Mouse (Mus musculus): ENCODE data around the gene Atp6v0e.
A peak's percentile ranks its signal among the peaks of the same experiment; 100 is the strongest.

The Atp6v0e gene

DNA sequence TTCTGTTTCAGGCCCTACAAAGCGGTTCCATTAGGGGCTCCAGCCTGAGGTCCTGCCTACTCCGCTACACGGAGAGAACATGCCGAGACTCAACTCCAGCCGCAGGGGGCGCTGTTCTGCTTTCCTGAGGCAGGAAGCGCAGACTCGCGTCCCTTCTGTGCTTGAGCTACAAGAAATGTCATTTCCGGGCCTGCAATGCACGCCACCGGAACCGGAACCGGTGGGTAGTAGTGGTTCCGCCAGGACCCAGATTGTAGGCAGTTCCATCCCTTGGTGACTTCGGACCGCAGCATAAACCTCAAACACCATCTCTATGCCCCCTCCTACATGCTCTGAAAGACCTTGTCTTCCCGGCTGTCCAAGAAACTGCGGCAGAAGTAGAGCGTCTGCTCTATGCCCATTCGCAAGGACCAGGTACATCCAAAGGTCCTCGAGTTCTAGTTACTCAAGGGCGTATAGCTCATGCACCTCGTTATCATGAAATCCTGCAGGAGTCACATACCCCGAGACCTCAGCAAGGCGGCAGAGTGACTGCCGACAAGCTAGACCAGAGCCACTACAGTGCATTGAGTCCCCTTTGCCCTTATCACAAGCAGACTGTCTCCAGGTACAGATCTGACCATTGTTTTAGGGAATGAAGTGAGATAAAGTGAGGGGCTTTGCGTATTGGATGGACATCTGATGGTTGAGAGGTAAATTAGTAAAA, at the start of gene Atp6v0e:
Atp6v0e (plus strand) TSS at position 254 of the 706 bp plus-strand sequence.
- peak; percentile 86 for DNase-seq (ENCODE audit: low read depth, low spot score)

DNA sequence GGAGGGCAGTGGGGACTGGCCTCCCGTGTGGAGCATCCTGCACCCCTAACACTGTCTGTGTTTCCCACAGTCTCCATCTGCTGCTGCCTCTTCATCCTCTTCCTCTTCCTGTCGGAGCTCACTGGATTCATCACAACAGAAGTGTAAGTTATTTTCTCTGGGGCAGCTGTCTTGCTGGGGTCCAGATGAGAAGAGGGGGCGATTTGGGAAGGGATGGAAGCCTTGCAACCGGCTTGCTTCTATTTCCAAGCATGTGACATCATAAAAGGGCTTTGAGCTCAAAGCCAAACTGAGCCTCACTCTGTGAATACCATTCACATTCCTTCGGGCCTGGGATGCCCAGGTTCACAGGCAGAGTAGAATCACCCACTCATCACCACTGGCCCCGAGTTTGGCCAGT, 48.7 kb upstream of the Atp6v0e start:
- no peak for DNase-seq (ENCODE audit: low read depth, low spot score)

DNA sequence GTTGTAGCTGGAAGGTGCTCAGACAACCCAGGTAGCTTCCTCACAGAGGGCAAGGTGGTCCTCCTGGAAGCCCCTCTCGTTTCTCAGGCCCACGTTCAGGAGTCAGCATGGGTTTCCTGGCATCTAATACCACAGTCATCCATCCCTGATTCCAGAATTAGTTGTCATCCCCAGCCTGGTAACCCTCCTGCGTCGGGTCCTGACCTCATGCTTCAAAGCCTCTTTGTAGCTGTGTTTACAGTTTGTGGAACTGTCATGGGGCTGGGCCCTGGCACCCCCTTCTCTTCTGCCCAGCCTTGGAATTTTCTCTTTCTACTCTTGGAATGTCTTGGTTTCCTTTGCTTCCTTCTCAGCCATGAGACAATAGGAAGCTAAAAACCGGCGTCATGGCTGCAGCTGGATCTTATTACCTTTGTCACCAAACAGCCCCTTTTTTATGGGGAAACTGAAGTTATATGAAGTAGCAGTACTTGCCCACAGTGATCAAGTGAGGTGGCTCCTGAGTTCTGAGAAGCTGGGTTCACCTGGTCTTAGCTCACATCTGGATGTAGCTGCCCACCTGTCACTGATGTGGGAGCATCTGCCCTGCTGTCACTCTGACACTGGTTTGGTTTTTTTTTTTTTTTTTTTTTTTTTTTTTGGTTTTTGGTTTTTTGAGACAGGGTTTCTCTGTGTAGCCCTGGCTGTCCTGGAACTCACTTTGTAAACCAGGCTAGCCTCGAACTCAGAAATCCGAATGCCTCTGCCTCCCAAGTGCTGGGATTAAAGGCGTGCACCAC, 48.1 kb upstream of the Atp6v0e start:
- no peak for DNase-seq (ENCODE audit: low read depth, low spot score)

DNA sequence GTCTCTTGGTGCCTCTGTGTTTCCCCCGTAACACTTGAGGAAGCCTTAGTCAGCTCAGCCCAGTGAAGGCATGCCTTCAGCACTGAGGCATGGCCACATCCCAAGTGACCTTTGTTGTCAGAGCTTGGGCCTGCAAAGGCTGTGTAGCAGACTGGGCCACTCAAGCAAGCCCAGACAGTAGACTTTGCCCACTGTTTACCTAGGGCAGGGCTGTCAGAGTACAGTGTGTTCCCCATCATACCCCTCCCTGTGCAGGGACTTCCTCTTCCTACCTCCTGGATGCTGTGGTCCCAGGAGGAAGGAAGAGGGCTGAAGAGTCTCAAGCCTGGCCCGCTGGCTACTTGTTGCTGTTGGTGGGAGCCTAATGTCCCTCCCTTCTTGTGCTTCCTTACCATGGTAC, 46.3 kb upstream of the Atp6v0e start:
- no peak for DNase-seq (ENCODE audit: low read depth, low spot score)

DNA sequence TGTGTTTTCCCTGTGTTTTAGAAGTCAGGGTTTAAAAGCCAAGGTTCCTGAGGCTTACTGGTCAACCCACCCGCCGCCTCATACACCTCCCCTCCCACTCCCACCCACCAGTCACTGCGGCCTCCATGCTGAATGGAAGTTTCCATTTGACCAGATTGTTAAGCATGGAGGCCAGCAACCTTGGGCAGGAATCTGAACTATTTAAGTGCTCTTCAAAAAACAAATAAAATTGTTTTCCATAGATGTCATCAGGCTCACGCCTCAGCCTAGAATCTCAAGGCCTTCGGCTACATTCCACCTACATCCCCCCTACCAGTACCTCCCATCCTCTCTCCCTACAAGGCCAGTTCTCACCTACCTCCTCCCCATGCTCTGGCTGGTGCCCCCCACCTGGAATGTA, 44.5 kb upstream of the Atp6v0e start:
- no peak for DNase-seq (ENCODE audit: low read depth, low spot score)

DNA sequence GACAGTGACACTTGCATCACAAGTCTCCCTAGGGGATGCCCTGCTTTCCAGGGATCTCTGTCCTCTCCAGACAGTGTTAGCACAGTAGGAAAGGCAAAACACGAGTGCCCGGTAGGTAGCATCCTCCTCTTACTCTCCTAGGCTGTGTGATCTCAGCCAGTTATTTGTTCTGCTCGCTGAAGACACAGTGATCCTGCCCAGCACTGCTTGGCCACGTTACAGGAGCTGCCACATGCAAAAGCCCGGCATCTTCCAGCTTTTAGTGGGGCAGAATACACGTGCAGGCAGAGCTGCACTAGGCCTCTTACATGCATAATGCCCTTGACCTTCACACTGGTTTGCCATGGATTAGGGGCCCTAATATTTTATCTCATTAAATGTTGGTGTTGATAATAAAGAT, 43.5 kb upstream of the Atp6v0e start:
- DNase-seq (ENCODE audit: low read depth, low spot score), result no peak

DNA sequence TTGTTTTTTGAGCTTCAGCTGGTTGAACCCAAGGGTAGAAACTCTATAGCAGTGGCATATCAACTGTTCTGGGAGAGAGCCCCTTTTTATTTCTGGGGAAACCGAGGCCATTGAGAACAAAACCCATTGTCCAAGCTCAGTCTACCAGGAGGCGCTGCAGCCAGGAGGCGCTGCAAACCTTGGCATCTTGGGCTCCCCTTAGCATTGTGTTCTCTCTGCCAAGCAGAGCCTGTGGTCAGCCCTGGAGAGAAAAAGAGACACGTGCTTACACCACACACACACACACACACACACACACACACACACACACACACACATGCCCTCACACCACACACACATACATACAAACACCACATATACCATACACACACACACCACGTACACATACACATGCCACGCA, 42.7 kb upstream of the Atp6v0e start:
- no peak for DNase-seq (ENCODE audit: low read depth, low spot score)

DNA sequence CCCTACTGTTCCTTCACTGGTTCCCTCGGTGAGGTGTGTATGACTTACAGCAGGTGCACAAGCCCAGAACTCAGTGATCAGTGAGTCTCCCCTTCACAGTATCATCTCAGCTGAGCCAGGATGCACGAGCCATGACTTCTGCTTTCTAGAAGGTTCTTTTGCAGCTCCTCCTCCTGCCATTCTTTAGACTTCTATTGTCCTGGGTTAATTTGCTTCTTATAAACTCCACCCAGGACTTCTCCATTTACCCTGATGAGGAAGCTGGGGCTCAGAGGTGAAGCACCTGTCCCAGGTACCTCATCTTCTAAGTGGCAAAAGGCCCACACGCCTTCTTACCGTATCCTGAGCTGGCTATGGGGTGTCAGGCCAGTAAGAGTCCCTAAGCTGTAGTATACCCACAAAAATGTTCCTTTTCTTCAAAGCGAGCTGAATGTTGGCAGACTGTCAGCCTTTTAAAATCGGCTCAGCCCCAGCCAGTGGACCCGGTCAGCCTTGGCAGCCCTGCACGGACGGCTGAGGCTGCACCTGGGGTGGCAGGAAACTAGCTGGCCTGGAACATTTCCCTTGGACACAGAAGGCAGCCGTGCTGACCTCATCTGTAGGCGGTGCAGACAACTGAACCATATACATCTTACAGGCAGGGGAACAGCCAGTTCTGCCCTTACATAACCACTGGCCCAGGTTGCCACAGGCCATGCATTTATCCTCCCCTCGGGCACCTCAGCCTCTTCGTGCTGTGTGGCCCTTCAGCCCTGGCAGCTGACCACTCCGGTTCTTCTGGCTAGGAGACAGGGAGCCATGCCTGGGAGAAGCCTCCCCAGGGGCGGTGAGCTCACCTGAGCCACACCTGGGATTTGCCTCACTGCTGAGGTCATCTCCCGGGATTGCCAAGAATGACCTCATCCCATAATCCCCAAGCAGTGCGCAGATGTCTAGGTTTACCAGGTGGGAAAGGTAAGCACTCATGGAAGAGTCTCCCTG, 42.0 kb upstream of the Atp6v0e start:
- no peak for DNase-seq (ENCODE audit: low read depth, low spot score)

DNA sequence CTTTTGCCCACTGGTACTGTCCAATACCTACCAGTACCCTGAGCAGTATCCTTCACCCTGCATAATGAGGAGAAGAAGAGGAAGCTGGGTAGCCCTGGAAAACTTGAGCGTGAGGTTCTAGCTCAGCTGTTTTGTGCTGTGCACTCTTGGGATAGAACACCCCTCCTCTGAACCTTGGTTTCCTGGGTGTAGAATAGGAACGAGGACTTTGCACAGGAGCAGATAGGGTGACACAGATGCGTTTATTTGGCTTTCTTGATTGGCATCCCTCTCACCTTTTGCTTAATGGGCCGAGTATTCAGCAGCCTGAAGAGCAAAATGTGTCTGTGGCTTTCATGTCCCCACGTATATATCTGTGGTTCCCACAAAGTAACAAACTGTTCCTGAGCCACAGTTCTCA, 41.1 kb upstream of the Atp6v0e start:
- no peak for DNase-seq (ENCODE audit: low read depth, low spot score)

DNA sequence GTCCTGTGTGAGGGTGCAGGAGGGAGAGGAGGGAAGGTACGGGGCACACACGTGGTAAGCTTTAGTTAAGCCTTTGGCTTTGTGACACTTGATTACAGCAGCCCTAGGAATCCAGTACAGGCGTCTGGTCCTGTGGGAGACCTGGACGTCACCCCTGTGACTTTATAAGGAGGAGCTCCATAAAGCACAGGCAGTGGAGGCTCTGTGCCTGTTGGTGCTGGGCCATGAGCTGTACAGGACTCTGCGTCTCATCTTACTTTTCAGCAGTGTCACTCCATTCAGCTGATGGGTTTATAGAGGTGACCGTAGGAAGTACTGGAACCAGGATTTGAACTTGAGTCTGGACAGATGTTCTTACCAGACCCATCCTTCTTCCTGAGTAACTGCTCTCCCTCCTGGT, 39.0 kb upstream of the Atp6v0e start:
- no peak for DNase-seq (ENCODE audit: low read depth, low spot score)

DNA sequence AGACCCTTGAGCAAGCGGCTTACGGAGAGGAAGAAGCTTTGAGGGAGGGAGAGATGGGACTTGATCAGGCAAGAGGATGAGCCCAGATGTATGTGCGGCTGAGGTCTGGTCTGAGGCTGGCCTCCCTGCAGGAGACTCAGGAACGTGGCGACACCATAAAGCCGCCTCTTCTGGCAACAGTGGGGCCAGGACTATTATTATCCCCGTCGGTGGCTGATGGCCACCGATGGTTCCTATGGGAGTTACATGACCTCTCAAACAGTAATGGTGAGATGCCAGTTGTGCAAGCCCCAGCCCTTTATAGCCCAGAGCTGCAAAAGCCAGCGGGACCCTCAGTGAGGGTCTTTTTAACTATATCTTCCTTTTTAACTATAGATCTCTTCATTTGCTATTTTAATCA, 38.0 kb upstream of the Atp6v0e start:
- no peak for DNase-seq (ENCODE audit: low read depth, low spot score)

DNA sequence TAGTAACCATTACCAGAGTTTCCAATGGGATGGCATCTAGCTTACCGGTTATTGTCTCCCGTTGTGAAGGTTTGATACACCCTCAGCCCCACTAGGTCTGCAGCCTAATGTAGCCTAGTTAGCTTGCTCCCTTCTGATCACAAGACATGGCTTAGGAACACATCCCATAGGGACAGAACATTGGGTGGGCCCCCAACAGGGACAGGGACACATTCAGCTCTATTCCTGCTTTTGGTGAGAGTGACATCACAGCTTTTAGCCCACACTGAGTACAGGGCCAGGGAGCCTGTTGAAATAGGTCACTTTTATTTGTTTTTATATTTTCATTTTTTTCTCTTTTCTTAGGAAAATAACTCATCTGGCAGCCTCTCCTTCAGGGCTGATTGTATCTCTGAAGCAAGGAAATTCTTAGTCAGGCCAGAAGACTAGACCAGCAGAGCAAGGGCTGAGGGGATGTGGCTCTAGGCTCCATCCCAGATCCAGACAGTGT, 37.5 kb upstream of the Atp6v0e start:
- no peak for DNase-seq (ENCODE audit: low read depth, low spot score)

DNA sequence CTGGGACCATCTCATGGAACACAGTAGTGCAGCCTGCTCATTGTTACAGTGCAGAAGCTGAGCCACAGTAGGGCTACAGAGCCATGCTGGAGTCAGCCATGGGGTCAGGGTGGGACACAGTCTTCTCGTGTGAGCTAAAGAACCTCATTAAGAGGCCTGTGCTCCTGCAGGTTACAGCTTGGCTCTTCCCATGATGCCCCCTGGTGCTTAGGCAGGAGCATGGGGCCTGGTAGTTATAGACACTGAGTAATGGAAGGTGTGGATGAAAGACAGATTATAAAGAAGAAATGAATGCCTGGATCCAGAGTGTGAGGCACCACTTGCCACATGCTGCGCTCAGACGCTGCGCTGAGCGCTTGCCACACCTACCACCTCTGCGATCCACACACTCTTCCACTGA, 34.6 kb upstream of the Atp6v0e start:
- no peak for DNase-seq (ENCODE audit: low read depth, low spot score)

DNA sequence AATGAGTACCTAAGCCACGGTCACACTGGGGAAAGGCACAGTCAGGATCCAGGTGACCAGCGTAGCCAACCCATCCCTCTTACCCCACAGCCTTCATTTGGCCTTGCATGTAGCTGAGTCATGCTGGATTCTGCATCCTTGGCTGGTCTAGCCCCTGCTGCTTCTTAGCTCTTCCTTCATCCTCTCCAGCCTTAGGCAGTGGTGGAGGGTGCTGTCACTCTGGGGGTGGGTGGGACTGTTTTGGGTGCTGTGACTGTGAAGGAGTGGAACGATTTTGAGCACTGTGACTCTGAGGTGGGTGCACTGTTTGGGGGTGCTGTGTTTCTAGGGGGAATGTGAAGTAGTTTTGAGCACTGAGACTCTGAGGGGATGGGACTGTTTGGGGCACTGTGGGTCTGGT, 34.1 kb upstream of the Atp6v0e start:
- no peak for DNase-seq (ENCODE audit: low read depth, low spot score)

DNA sequence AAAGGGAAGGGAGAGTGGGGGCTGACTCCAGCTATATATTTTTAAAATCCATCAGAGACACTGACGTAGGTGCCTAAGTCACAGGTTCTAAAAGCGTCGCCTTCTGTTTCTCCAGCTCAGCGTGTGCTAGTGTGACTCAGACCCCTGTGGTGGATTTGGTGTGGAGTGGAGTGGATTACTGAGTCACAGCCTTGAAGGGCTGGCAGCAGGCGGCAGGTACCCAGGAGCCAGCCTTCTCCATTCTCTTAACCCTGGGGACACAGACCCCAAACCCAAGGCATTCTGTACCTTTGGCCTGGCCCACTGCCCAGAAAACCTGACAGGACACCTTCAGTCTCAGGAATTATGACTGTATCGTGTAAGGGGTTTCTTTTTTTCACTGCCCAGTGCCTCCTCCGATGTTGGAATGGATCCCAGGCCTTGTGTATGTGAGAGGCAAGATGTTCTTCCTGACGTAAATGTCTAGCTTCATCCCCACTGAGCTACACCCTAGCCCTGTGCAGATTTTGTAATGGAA, 31.2 kb upstream of the Atp6v0e start:
- DNase-seq (ENCODE audit: low read depth, low spot score), result no peak

DNA sequence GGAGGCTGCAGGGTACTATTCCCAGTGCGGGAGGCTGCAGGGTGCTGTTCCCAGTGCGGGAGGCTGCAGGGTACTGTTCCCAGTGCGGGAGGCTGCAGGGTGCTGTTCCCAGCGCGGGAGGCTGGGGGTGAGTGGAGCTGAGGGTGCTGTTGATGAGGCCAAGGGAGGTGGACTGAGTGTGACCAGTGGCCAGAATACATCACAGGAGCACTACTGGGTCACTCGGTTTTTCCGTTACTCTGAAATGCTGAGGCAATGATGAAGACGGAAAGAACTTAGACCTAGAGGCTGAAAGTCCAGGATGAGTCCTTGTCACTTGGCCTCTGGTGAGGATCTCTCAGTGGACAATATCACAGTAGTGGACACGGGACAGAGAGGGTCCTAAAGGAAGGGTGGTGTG, 29.8 kb upstream of the Atp6v0e start:
- DNase-seq (ENCODE audit: low read depth, low spot score), result no peak

DNA sequence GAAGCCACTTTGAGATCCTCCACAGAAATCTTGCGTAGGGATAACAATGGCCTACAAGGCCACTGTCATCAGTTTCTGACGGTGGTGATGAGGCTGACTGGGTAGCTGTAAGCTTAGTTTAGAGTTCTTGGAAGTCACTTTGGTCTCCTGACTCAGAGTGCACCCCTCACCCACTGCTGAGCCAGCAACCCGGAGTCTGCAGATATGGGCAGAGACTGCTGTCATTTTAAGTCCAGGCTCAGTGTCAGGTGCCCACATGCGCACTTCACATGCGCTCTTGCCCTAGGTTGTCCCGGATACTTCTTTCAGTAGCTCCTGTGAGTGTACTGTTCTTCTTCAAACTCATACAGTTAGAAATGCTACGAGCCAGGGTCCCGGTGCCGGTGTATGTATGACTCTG, 29.1 kb upstream of the Atp6v0e start:
- DNase-seq (ENCODE audit: low read depth, low spot score), result no peak

DNA sequence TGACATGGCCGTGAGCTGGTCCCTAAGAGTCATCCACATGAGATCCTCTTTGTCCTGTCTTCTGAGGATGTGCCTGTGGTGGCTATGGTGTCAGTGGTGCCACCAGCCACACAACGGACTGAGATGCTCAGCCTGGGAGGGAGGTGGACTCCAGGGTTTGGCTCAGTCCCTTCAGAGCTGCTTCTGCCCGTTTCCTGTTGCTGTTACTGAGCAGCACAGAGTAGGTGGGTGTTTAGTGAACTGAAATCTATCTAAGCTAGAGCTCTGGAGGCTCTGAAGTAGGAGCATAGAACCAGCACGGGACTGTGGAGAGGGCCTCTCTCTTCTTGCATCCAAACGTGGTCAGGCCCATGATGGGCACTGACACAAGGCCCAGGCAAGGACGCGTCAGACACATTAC, 28.5 kb upstream of the Atp6v0e start:
- DNase-seq (ENCODE audit: low read depth, low spot score), result no peak

DNA sequence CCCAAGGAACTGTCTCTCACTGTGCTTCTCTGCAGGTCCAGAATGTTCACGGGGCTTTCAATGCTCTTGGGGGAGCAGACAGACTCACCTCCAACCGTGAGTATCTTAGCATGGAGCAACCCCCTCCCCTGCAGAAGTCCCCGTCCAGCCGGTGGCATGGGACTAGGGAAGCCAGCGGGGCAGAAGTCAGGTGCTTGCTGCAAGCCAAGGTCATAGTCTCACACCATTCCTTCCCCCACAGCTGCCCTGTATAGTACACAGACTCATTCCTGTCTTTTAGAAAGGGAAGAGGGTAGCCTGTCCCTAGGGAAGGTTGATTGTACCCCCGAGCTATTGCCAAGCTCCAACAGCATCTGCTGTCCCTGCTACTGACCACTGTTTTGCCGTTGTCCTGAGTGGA, 27.1 kb upstream of the Atp6v0e start:
- no peak for DNase-seq (ENCODE audit: low read depth, low spot score)

DNA sequence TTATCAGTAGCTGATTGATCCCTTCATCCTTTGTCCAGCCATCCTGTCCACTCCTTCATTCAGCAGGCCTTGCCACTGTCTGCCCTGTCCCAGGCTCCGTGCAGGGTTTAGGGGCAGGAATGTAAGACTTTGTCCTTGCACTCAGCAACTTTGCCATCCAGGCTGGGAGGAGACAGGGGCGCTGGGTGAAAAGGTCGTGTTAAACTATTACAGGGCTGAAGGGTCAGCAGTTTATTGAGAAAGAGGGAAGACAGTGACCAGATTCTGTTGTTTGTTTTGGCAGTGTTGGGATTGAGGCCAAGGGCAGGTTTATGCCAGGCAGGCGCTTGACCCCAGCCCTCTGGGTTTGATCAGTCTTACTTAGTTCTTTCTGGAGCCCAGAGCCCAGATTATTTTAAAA, 25.2 kb upstream of the Atp6v0e start:
- DNase-seq (ENCODE audit: low read depth, low spot score), result no peak

DNA sequence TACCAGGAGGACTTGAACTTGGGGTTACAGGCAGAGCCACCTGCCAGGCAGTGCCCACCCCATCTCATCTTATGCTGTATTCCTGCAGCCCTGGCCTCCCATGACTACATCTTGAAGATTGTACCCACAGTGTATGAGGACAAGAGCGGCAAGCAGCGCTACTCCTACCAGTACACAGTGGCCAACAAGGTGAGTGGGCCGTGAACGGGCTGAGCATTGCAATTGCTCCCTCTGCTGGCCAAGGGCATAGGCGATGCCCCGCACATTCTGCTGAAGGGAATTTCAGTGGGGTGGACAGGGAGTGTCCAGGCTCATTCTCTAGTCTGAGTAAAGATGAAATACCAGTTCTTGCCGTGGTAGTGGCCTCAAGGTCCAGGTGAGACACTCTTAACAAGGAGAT, 24.4 kb upstream of the Atp6v0e start:
- DNase-seq (ENCODE audit: low read depth, low spot score), result no peak

DNA sequence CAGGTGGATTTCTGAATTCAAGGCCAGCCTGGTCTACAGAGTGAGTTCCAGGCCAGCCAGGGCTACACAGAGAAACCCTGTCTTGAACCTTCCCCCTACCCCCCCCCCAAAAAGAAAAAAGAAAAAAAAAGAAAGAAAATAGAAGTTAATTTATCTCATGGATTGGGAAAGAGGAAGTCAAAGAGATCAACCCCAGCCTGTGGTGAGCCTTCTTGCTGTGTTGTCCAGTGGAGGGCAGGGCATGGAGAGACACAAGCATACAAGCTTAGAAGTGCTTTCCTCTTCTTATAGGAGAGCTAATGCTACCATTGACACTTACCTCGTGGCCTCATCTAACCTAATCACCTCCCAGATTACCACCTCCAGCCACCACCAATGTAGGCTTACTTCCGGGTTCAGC, 23.2 kb upstream of the Atp6v0e start:
- no peak for DNase-seq (ENCODE audit: low read depth, low spot score)

Measured in WW6 (cell line).